Mouse (Mus musculus) midbrain, embryonic 15.5 days (tissue): ENCODE results near the gene Unc13a. TPM values are rescaled to one million over a fixed set of nuclear protein-coding genes. Genes with fewer than 3 reads are reported as not detected.
A peak's percentile ranks its signal among the peaks of the same experiment; 100 is the strongest.

Experiments used
- ATAC-seq: fragments of 200-750 bp; cut with Nextera tagmentation; replicated peaks from 2 replicates; pipeline ENCODE4 v1.8.0; 2017; ENCODE audit warnings: moderate TSS enrichment
- H3K27ac ChIP-seq: fragments of 300-500 bp; sonication (generic); 2 replicates; pipeline ENCODE4 v1.5.1; 2015; ENCODE audit warnings: mild to moderate bottlenecking, inconsistent platforms
- H3K27me3 ChIP-seq: fragments of 300-500 bp; sonication (generic); replicated peaks from 2 replicates; pipeline ENCODE4 v1.6.1; 2015; ENCODE audit warnings: inconsistent platforms
- H3K36me3 ChIP-seq: fragments of 300-500 bp; sonication (generic); replicated peaks from 2 replicates; pipeline ENCODE4 v1.6.1; 2015; ENCODE audit warnings: inconsistent platforms
- H3K4me1 ChIP-seq: fragments of 300-500 bp; sonication (generic); 2 replicates; pipeline ENCODE4 v1.6.1; 2015; ENCODE audit warnings: inconsistent platforms
- H3K4me2 ChIP-seq: fragments of 300-500 bp; sonication (generic); 2 replicates; pipeline ENCODE4 v1.6.1; 2015; ENCODE audit warnings: inconsistent platforms, mild to moderate bottlenecking, moderate library complexity
- H3K4me3 ChIP-seq: fragments of 300-500 bp; sonication (generic); 2 replicates; pipeline ENCODE4 v1.5.1; 2015; ENCODE audit warnings: mild to moderate bottlenecking, inconsistent platforms
- H3K9ac ChIP-seq: fragments of 300-500 bp; sonication (generic); 2 replicates; pipeline ENCODE4 v1.6.1; 2015; ENCODE audit warnings: mild to moderate bottlenecking, inconsistent platforms
- H3K9me3 ChIP-seq: fragments of 300-500 bp; sonication (generic); 2 replicates; pipeline ENCODE4 v1.6.1; 2016; ENCODE audit warnings: inconsistent platforms
- WGBS: fragments of 180-500 bp; shearing (Covaris S2); methylation state at CpG from one replicate; pipeline ENCODE4 v1.1.7; 2015; ENCODE audit warnings: mixed read lengths; 5-methylcytosine and 5-hydroxymethylcytosine counted together
- polyA plus RNA-seq: library from polyadenylated mRNA; unstranded; fragments of >200 nt; fragmentation: Nextera tagmentation; extraction: Ambion mirVana; gene quantifications from 2 replicates; pipeline ENCODE4 v1.2.1, GENCODE M21; 2015

Gene Unc13a
- polyA plus RNA-seq, 1 experiment from 2014 or later: 26.9 TPM

- ATAC-seq: no peak
- Histone ChIP-seq H3K9ac (no peak overlapping the region), H3K9me3 (no peaks in the 10 kb centered on the region), H3K27me3 (peaks cover 44% of the 10 kb centered on the region), H3K36me3 (peaks cover 13% of the 10 kb centered on the region; the same call in 1 of the 2 replicates), H3K4me1 (0 out of 2 replicates have a peak, but pooled peaks cover 9% of the 10 kb centered on the region), H3K4me2 (no peak overlapping the region), H3K4me3 (no peak overlapping the region), H3K27ac (no peak overlapping the region)
- 31% methylated on average over 9 of the region's 9 CpGs for WGBS
Measured at GRCm38 (mm10) chr8:71657816-71658215, 13.7 kb downstream of the Unc13a start.

GRCm38 (mm10) chr8:71654600-71654999 lies 17.0 kb downstream of the Unc13a start:
- H3K27ac ChIP-seq: no peak overlapping the region
- H3K4me1 ChIP-seq: 0 out of 2 replicates have a peak, but pooled peaks cover 5% of the 10 kb centered on the region
- H3K36me3 ChIP-seq: peaks cover 25% of the 10 kb centered on the region
- H3K4me2 ChIP-seq: peak overlapping the region; percentile 20; the same call in 1 of the 2 replicates
- H3K9me3 ChIP-seq: no peaks in the 10 kb centered on the region
- H3K9ac ChIP-seq: no peak overlapping the region
- peaks cover 37% of the 10 kb centered on the region for H3K27me3 ChIP-seq
- 3% methylated on average over 24 of the region's 24 CpGs for WGBS
- peak; percentile 15; the same call in 1 of the 2 replicates for ATAC-seq
- no peak overlapping the region for H3K4me3 ChIP-seq

GRCm38 (mm10) chr8:71645510-71645909 lies 26.0 kb downstream of the Unc13a start:
- ATAC-seq: no peak
- peaks cover 55% of the 10 kb centered on the region for H3K36me3 ChIP-seq
- no peak overlapping the region for H3K4me2 ChIP-seq
- no peaks in the 10 kb centered on the region for H3K9me3 ChIP-seq
- H3K9ac ChIP-seq: no peak overlapping the region
- no peaks in the 10 kb centered on the region for H3K27me3 ChIP-seq
- H3K4me3 ChIP-seq: no peak overlapping the region
- 85% methylated on average over 9 of the region's 9 CpGs for WGBS
- H3K27ac ChIP-seq: no peak overlapping the region
- no peaks in the 10 kb centered on the region for H3K4me1 ChIP-seq

GRCm38 (mm10) chr8:71639318-71639717 lies 32.2 kb downstream of the Unc13a start:
- H3K4me2 ChIP-seq: no peak overlapping the region
- peaks cover 7% of the 10 kb centered on the region for H3K4me1 ChIP-seq
- H3K9ac ChIP-seq: no peak overlapping the region
- no peak overlapping the region for H3K27ac ChIP-seq
- ATAC-seq: no peak
- peaks cover 32% of the 10 kb centered on the region for H3K36me3 ChIP-seq
- WGBS: 85% methylated on average over 4 of the region's 4 CpGs
- H3K27me3 ChIP-seq: 0 out of 2 replicates have a peak, but pooled peaks cover 11% of the 10 kb centered on the region
- H3K9me3 ChIP-seq: no peaks in the 10 kb centered on the region
- H3K4me3 ChIP-seq: no peak overlapping the region

- 65% methylated on average over 6 of the region's 6 CpGs for WGBS
- no peak for ATAC-seq
- H3K4me3 ChIP-seq: no peak overlapping the region
- H3K9ac ChIP-seq: no peak overlapping the region
- H3K27me3 ChIP-seq: 0 out of 2 replicates have a peak, but pooled peaks cover 11% of the 10 kb centered on the region
- no peak overlapping the region for H3K27ac ChIP-seq
- H3K9me3 ChIP-seq: no peaks in the 10 kb centered on the region
- H3K4me2 ChIP-seq: no peak overlapping the region
- H3K36me3 ChIP-seq: peaks cover 30% of the 10 kb centered on the region; the same call in 1 of the 2 replicates
- H3K4me1 ChIP-seq: peaks cover 9% of the 10 kb centered on the region
Measured at GRCm38 (mm10) chr8:71638321-71638720, 33.2 kb downstream of the Unc13a start.

GRCm38 (mm10) chr8:71637149-71638095 lies 34.1 kb downstream of the Unc13a start:
- WGBS: 61% methylated on average over 8 of the region's 8 CpGs
- no peak overlapping the region for H3K4me3 ChIP-seq
- H3K27me3 ChIP-seq: peaks cover 11% of the 10 kb centered on the region; the same call in 1 of the 2 replicates
- no peak overlapping the region for H3K27ac ChIP-seq
- ATAC-seq: no peak
- H3K4me1 ChIP-seq: peaks cover 9% of the 10 kb centered on the region
- no peak overlapping the region for H3K9ac ChIP-seq
- peaks cover 25% of the 10 kb centered on the region; the same call in 1 of the 2 replicates for H3K36me3 ChIP-seq
- H3K9me3 ChIP-seq: no peaks in the 10 kb centered on the region
- no peak overlapping the region for H3K4me2 ChIP-seq

- H3K4me3 ChIP-seq: no peak overlapping the region
- H3K9me3 ChIP-seq: no peaks in the 10 kb centered on the region
- H3K9ac ChIP-seq: no peak overlapping the region; the same call in 1 of the 2 replicates
- H3K36me3 ChIP-seq: peaks cover 6% of the 10 kb centered on the region; the same call in 1 of the 2 replicates
- peak overlapping the region; percentile 25 for H3K4me2 ChIP-seq
- H3K27me3 ChIP-seq: peaks cover 23% of the 10 kb centered on the region
- ATAC-seq: peak; percentile 50
- peak overlapping the region; percentile 68 for H3K27ac ChIP-seq
- WGBS: 6% methylated on average over 26 of the region's 26 CpGs
- peaks cover 20% of the 10 kb centered on the region for H3K4me1 ChIP-seq
Measured at GRCm38 (mm10) chr8:71633981-71634667, 37.4 kb downstream of the Unc13a start.

GRCm38 (mm10) chr8:71633164-71633563 lies 38.4 kb downstream of the Unc13a start:
- peaks cover 19% of the 10 kb centered on the region for H3K27me3 ChIP-seq
- no peak overlapping the region for H3K9ac ChIP-seq

GRCm38 (mm10) chr8:71631897-71632296 lies 39.7 kb downstream of the Unc13a start:
- 58% methylated on average over 2 of the region's 2 CpGs for WGBS

More at GRCm38 (mm10) chr8:71633164-71633563, 38.4 kb downstream of the Unc13a start:
- Histone ChIP-seq H3K4me2 (no peak overlapping the region), H3K4me3 (no peak overlapping the region), H3K9me3 (no peaks in the 10 kb centered on the region), H3K4me1 (peaks cover 27% of the 10 kb centered on the region), H3K36me3 (0 out of 2 replicates have a peak, but pooled peaks cover 5% of the 10 kb centered on the region), H3K27ac (no peak overlapping the region)
- WGBS: 6% methylated on average over 19 of the region's 22 CpGs
- ATAC-seq: no peak

GRCm38 (mm10) chr8:71630761-71631160 lies 40.8 kb downstream of the Unc13a start:
- Histone ChIP-seq H3K27me3 (peaks cover 19% of the 10 kb centered on the region), H3K4me1 (peaks cover 27% of the 10 kb centered on the region), H3K27ac (no peak overlapping the region), H3K4me3 (no peak overlapping the region), H3K4me2 (no peak overlapping the region), H3K36me3 (0 out of 2 replicates have a peak, but pooled peaks cover 3% of the 10 kb centered on the region), H3K9ac (no peak overlapping the region), H3K9me3 (no peaks in the 10 kb centered on the region)
- 86% methylated on average over 6 of the region's 6 CpGs for WGBS
- no peak for ATAC-seq

More at GRCm38 (mm10) chr8:71631897-71632296, 39.7 kb downstream of the Unc13a start:
- H3K27ac ChIP-seq: no peak overlapping the region
- 0 out of 2 replicates have a peak, but pooled peaks cover 5% of the 10 kb centered on the region for H3K36me3 ChIP-seq
- H3K4me1 ChIP-seq: peaks cover 27% of the 10 kb centered on the region
- no peak overlapping the region for H3K9ac ChIP-seq
- no peak for ATAC-seq
- no peak overlapping the region for H3K4me3 ChIP-seq
- H3K4me2 ChIP-seq: no peak overlapping the region
- H3K9me3 ChIP-seq: no peaks in the 10 kb centered on the region
- H3K27me3 ChIP-seq: peaks cover 19% of the 10 kb centered on the region

- Histone ChIP-seq H3K27me3 (peaks cover 13% of the 10 kb centered on the region), H3K4me1 (peaks cover 25% of the 10 kb centered on the region), H3K27ac (peak overlapping the region; percentile 84), H3K9me3 (no peaks in the 10 kb centered on the region), H3K36me3 (no peaks in the 10 kb centered on the region), H3K4me3 (peak overlapping the region; percentile 49), H3K9ac (peak overlapping the region; percentile 51), H3K4me2 (peak overlapping the region; percentile 84)
- peak; percentile 29 for ATAC-seq
- 2% methylated on average over 25 of the region's 25 CpGs for WGBS
Measured at GRCm38 (mm10) chr8:71629781-71630212, 41.8 kb downstream of the Unc13a start.
